Mouse (Mus musculus): ENCODE data around the gene Hist1h2bj. TPM values are rescaled to one million over a fixed set of nuclear protein-coding genes. Genes with fewer than 3 reads are reported as not detected.
"Not testable (repeated sequence)": the region's sequence is repeated elsewhere in the genome, so short reads cannot be mapped to it uniquely, and the experiment has no call there.

The Hist1h2bj gene
- total RNA-seq, 2 experiments from 2014 or later, result 12.5 to 16.9 TPM

DNA sequence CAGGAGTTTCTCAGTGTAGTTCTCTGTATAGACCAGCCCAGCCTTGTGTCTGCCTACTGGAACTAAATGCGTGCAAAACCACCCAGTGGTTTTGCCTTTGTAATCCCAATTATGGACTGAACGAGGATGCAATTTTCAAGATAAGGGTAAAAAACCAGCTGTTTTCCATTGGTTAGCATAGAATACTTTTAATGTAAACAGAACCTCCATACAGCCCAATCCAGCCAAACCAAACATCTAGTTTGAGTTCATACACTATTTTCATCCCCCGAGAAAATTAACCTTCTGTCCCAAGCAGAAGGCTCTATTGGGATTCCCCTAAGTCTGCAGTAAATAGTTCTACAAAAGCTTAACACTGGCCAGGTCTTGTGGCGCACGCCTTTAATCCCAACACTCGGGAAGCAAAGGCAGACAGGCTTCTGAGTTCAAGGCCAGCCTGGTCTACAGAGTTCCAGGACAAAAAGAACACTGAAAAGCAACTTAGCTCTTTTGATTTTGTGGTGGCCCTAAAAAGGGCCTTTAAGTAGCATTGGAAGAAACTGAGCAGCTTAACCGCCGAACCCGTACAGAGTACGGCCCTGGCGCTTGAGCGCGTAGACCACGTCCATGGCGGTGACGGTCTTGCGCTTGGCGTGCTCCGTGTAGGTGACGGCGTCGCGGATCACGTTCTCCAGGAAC lies 2.4 kb upstream of the Hist1h2bj start:
- no peak for DNase-seq

- DNase-seq, result peak; percentile 95 to 98
Measured at GRCm38 (mm10) chr13:22041142-22041536, 1.9 kb upstream of the Hist1h2bj start, which contains the start of gene Hist1h4i. TSS of gene Hist1h4i (minus strand) at chr13:22041362.

DNA sequence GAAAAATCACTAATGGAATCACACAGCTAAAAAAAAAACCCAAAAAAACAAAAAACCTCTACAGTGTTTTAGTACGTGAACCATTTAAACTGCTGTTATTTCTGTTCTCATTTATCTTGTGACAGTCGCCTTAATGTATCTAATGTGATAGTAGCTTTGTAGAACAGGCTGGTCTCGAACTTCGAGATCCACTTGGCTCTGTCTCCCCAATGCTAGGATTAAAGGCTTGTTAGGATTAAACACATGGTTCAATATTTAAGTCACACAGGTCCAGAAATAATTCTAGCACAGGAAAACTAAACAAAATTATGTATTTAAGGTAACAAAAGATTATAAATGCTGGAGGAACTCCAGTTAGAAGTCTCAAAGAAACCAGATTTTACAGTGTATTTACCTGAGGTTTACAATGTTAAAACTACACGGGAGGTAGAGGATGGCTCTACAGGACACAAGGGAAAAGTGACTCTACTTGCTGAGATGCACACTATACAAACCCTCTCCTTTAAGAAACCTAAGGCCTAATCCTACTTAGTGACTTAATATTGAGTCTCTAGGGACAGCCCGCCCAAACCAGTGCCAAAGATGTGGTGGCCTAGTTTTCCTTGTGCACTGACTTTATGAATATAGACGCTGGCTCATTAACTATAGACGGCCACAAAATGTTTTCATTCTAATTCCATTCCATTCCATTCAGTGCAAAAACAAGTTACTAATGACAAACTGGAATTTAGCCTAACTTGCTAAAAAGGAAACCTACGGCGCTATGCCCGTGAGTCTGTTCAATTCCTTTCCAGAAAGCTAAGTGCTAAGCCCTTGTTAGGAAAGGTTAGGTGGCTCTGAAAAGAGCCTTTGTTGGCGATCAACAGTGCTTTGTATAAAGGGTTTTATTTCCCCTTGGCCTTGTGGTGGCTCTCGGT lies 1.1 kb upstream of the Hist1h2bj start:
- DNase-seq, result no peak

DNA sequence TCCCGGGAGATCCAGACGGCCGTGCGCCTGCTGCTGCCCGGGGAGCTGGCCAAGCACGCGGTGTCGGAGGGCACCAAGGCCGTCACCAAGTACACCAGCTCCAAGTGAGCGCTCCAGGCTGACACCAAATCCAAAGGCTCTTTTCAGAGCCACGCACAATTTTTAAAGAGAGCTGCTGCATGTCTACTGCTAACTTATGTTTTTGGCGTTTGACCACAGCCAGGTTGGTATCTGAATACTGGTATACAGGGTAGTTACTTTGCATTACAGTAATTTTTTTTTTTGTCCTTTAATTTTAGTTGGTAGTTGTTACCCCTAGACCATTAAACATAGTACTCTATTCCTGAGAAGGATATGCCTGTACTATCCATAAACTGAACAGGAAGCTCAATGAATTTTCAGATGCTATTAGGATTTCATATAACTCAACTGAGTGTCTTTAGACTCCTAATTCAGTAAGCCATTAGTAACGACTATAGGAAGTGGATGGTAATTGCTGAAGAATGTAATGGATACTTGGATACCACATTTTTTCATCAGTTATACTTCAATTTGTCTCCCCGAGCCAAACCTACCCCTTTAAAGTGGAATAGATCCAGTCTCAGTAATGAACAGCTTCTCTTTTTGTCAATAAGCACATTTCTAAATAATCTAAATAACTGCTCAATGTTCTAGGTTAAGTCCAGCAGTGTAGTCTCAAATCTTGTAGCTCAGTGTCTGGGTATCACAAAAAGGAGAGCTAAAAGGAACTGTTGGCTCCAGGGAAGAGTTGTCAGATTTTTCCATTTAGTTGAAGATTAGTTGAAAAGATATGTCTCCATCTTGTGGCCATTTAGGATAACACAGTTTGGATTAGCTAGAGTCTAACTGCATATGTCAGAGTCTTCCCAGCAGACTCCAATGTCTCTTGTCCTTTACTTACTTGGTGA lies 753 bp downstream of the Hist1h2bj start:
- no peak for DNase-seq

DNA sequence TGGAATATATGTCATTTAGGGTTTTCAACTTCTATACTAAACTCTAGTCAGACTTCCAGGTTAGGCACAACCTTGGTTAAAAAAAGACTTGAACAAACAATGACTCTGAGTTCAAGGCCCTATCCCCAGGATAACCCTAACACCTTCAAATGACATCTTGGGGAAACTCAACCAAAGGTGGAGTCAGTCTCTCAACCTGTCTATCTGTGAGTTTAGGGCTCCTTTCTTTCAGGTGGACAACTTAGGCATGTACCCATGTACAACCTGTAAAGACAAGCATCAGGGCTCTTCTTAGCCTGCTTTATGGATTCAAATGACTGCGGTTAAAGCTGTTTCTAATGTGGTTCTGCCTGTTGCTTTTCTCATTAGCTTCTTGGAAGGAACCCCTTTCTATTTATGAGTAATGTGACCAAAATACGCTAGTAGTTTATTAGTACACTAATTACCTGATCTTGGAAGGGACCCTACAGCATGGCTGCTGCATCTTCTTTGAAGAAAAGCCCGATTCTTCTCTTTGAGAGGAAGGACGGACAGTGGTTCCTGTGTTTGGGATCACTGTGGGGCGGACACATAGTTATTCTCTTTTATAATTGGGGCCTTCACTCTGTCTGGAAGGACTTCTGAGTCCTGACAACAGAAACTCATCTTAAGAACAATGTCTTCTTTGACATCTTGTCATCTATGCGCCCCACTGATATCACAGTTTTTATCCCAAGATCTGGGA lies 1.6 kb downstream of the Hist1h2bj start:
- DNase-seq, result no peak

GRCm38 (mm10) chr13:22045311-22045710 lies 2.3 kb downstream of the Hist1h2bj start:
- DNase-seq, result no peak

DNA sequence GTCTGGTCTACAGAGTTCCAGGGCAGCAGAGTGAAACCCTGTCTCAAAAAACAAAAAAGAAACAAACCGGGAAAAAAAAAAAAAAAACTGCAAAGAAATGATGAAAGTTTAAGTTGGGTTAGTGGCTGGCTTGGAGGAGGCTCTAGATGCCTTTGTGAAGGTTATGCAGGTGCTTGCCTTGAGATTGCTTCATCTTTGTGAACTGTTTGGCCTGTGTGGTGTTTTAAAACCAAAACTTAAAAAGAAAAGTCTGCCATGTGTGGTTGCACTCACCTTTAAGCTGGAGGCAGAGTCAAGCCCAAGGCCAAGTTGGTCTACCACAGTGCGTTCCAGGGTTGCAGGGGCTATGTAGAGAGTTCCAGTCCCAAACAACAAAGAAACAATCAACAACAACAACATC lies 6.0 kb downstream of the Hist1h2bj start:
- no peak for DNase-seq

GRCm38 (mm10) chr13:22049737-22050440 lies 6.9 kb downstream of the Hist1h2bj start:
- no peak for DNase-seq

- peak; percentile 89 to 90 for DNase-seq
Measured at GRCm38 (mm10) chr13:22050591-22051522, 7.8 kb downstream of the Hist1h2bj start.

DNA sequence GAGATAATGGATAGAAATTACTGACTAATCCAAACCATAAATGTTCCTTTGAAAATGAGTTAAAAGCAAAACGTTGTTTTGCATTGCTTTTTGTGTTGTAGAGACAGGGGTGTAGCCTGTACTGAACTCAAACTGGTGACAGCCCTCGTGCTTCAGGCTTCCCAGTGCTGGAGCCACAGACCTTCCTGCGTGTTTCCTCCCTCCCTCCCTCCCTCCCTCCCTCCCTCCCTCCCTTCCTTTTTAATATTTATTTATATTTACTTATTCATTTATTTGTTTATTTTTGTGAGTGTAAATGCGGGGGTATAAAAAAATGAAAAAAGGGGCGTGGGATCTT lies 8.5 kb downstream of the Hist1h2bj start:
- DNase-seq, result no peak

GRCm38 (mm10) chr13:22053754-22054153 lies 10.7 kb downstream of the Hist1h2bj start:
- DNase-seq, result no peak

DNA sequence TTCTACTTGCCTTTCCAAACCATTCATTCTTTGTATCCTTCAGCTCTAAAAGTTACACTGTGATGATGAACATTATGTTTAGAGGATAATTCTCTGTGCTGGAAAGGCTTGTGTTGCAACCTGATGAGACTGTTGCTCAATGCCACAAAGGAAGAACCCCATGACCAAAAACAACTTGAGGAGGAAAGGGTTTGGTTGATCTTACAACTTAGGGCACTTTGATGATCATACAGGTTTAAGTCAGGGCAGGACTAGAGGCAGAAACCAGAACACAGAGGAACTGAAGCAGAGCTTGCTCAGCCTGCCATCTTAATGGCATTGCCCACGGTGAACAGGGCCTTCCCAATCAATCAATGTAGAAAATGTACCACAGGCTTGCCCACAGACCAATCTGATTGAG lies 18.4 kb downstream of the Hist1h2bj start:
- no peak for DNase-seq

DNA sequence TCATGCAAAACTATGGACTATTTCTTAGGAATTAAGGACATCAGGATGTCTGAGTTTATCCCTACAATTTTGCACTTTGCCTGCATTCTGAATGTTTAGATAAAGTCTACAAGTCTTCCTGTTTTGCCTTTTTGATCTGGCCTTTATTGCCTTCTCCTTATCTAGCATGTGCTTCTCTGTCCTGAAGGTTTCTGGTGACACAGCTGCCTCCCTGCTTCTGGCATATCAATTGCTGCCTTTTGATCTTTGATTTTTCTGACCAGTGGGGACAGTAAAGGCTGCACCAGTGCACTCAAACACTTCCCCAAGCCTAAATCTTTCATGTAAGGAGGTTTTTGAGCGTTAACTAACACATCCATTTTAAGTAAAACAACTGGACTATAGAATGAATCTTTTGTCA lies 20.5 kb downstream of the Hist1h2bj start:
- DNase-seq, result no peak

GRCm38 (mm10) chr13:22084140-22084539 lies 41.1 kb downstream of the Hist1h2bj start, which contains the start of gene Vmn1r188:
TSS of gene Vmn1r188 (plus strand) at chr13:22084440.
- not testable (repeated sequence) for DNase-seq

Small RNA genes lying within 50 kb of the gene (microRNA-seq; reads per million reads assigned to microRNA genes)
- gene Gm26300, result 0 reads per million in 2 experiments
- 0 reads per million in 2 experiments for gene Gm44390
- gene Gm44486, result 0 reads per million in 2 experiments

Other genes starting within 250 kb of the Hist1h2bj start
- gene Hist1h2bq, start 233.0 kb upstream of the Hist1h2bj start, total RNA-seq (2021), result 10 to 100 TPM; 49.4 to 52.0 TPM
- 10 to 100 TPM in 1 of 2 experiments, not detected in 1; 19.5 TPM for gene Hist1h2ao, start 232.7 kb upstream of the Hist1h2bj start, total RNA-seq (2021)
- gene Hist1h4m, start 231.5 kb upstream of the Hist1h2bj start, total RNA-seq (2021), result 100 to 1,000 TPM; 229 to 282 TPM
- gene Hist1h4n, start 211.0 kb upstream of the Hist1h2bj start, total RNA-seq (2021), result 10 to 100 TPM; 29.3 to 57.3 TPM
- gene Hist1h2ap, start 209.7 kb upstream of the Hist1h2bj start, total RNA-seq (2021), result 10 to 100 TPM; 34.7 to 45.0 TPM
- 10 to 100 TPM; 49.6 to 51.2 TPM for gene Hist1h2br, start 209.5 kb upstream of the Hist1h2bj start, total RNA-seq (2021)
- gene Zfp184, start 98.1 kb upstream of the Hist1h2bj start, total RNA-seq (2021), result 1 to 10 TPM; 2.6 to 5.2 TPM
- not detected for gene Pom121l2, start 62.0 kb upstream of the Hist1h2bj start, total RNA-seq (2021)
- gene Prss16, start 33.5 kb upstream of the Hist1h2bj start, total RNA-seq (2021), result under 1 TPM; 0.25 to 0.42 TPM
- 10 to 100 TPM; 11.4 to 25.4 TPM for gene Hist1h2ah, start 7.6 kb upstream of the Hist1h2bj start, total RNA-seq (2021)
- 10 to 100 TPM; 30.5 to 35.2 TPM for gene Hist1h2bk, start 7.3 kb upstream of the Hist1h2bj start, total RNA-seq (2021)
- gene Hist1h4i, start 1.9 kb upstream of the Hist1h2bj start, total RNA-seq (2021), result 10 to 100 TPM; 72.6 to 72.8 TPM
- gene Hist1h2ag, start 270 bp upstream of the Hist1h2bj start, total RNA-seq (2021), result 10 to 100 TPM; 13.7 to 21.6 TPM
- gene Vmn1r188, start 41.2 kb downstream of the Hist1h2bj start, total RNA-seq (2021), result not detected
- gene Vmn1r189, start 62.6 kb downstream of the Hist1h2bj start, total RNA-seq (2021), result not detected
- gene Vmn1r191, start 140.8 kb downstream of the Hist1h2bj start, total RNA-seq (2021), result not detected
- not detected for gene Vmn1r192, start 147.9 kb downstream of the Hist1h2bj start, total RNA-seq (2021)
- gene Vmn1r193, start 179.9 kb downstream of the Hist1h2bj start, total RNA-seq (2021), result not detected
- not detected for gene Vmn1r194, start 201.0 kb downstream of the Hist1h2bj start, total RNA-seq (2021)
- not detected for gene Vmn1r195, start 227.3 kb downstream of the Hist1h2bj start, total RNA-seq (2021)
- not detected for gene Vmn1r196, start 246.7 kb downstream of the Hist1h2bj start, total RNA-seq (2021)

Data from layer of hippocampus, postnatal 36 days (tissue).